Mouse (Mus musculus): ENCODE measurements around the gene Ergic1. TPM values are rescaled to one million over a fixed set of nuclear protein-coding genes. Genes with fewer than 3 reads are reported as not detected.
A peak's percentile ranks its signal among the peaks of the same experiment; 100 is the strongest.

Gene Ergic1
- total and polyA plus RNA-seq, 3 experiments, result 22.1 to 92.7 (median 37.1) TPM

GRCm38 (mm10) chr17:26570651-26571118 is 9.4 kb downstream of the Ergic1 start:
- Histone ChIP-seq H3K27me3 (ENCODE audit: insufficient read depth, low read length) (no peaks in the 10 kb centered on the region), H3K36me3 (replicated peaks) (peaks cover 84% of the 10 kb centered on the region), H3K9me3 (replicated peaks) (peaks cover 5% of the 10 kb centered on the region; the same call in 1 of the 2 replicates), H3K4me3 (ENCODE audit: low read depth, low read length) (no peak overlapping the region), H3K4me1 (ENCODE audit: insufficient read depth, low read depth, low read length) (peaks cover 44% of the 10 kb centered on the region)
- TF ChIP-seq TAL1 (conservative IDR thresholded peaks at IDR 0.05; ENCODE audit: low read depth, low read length), result no peak
- TF ChIP-seq GATA2 (IDR thresholded peaks at IDR 0.05; ENCODE audit: borderline replicate concordance, low read depth, low read length), result no peak
- TF ChIP-seq POLR2AphosphoS5 (IDR thresholded peaks at IDR 0.05; ENCODE audit: insufficient replicate concordance, low read depth, low read length), result no peak
- TF ChIP-seq GATA1 (IDR thresholded peaks at IDR 0.05; ENCODE audit: borderline replicate concordance, low read length), result no peak
- no peak for TF ChIP-seq CTCF (IDR thresholded peaks at IDR 0.05; ENCODE audit: low read depth, low read length)
- DNase-seq (ENCODE audit: low spot score), result no peak
- ATAC-seq (ENCODE audit: extremely low read depth, insufficient number of reproducible peaks, low FRiP score, poor library complexity, severe bottlenecking), result no peak

GRCm38 (mm10) chr17:26571377-26571776 is 10.1 kb downstream of the Ergic1 start:
- peaks cover 51% of the 10 kb centered on the region for H3K4me1 ChIP-seq (ENCODE audit: insufficient read depth, low read depth, low read length)
- no peak for ATAC-seq (ENCODE audit: extremely low read depth, insufficient number of reproducible peaks, low FRiP score, poor library complexity, severe bottlenecking)

GRCm38 (mm10) chr17:26572265-26572664 is 11.0 kb downstream of the Ergic1 start:
- Histone ChIP-seq H3K4me3 (ENCODE audit: low read depth, low read length) (no peak overlapping the region), H3K36me3 (replicated peaks) (peaks cover 86% of the 10 kb centered on the region), H3K27me3 (ENCODE audit: insufficient read depth, low read length) (no peaks in the 10 kb centered on the region), H3K9me3 (replicated peaks) (peaks cover 2% of the 10 kb centered on the region; the same call in 1 of the 2 replicates), H3K4me1 (ENCODE audit: insufficient read depth, low read depth, low read length) (peaks cover 57% of the 10 kb centered on the region)
- no peak for DNase-seq (ENCODE audit: low spot score)
- TF ChIP-seq POLR2AphosphoS5 (IDR thresholded peaks at IDR 0.05; ENCODE audit: insufficient replicate concordance, low read depth, low read length), result no peak
- no peak for TF ChIP-seq TAL1 (conservative IDR thresholded peaks at IDR 0.05; ENCODE audit: low read depth, low read length)
- TF ChIP-seq CTCF (IDR thresholded peaks at IDR 0.05; ENCODE audit: low read depth, low read length), result no peak
- TF ChIP-seq GATA1 (IDR thresholded peaks at IDR 0.05; ENCODE audit: borderline replicate concordance, low read length), result no peak
- TF ChIP-seq GATA2 (IDR thresholded peaks at IDR 0.05; ENCODE audit: borderline replicate concordance, low read depth, low read length), result no peak
- no peak for ATAC-seq (ENCODE audit: extremely low read depth, insufficient number of reproducible peaks, low FRiP score, poor library complexity, severe bottlenecking)

More at GRCm38 (mm10) chr17:26571377-26571776, 10.1 kb downstream of the Ergic1 start:
- no peak overlapping the region for H3K4me3 ChIP-seq (ENCODE audit: low read depth, low read length)
- peaks cover 85% of the 10 kb centered on the region for H3K36me3 ChIP-seq (replicated peaks)
- DNase-seq (ENCODE audit: low spot score), result no peak
- no peak for TF ChIP-seq GATA1 (IDR thresholded peaks at IDR 0.05; ENCODE audit: borderline replicate concordance, low read length)
- TF ChIP-seq GATA2 (IDR thresholded peaks at IDR 0.05; ENCODE audit: borderline replicate concordance, low read depth, low read length), result no peak
- TF ChIP-seq POLR2AphosphoS5 (IDR thresholded peaks at IDR 0.05; ENCODE audit: insufficient replicate concordance, low read depth, low read length), result no peak
- no peak for TF ChIP-seq CTCF (IDR thresholded peaks at IDR 0.05; ENCODE audit: low read depth, low read length)
- H3K27me3 ChIP-seq (ENCODE audit: insufficient read depth, low read length), result no peaks in the 10 kb centered on the region
- peaks cover 2% of the 10 kb centered on the region; the same call in 1 of the 2 replicates for H3K9me3 ChIP-seq (replicated peaks)

GRCm38 (mm10) chr17:26574118-26574517 is 12.8 kb downstream of the Ergic1 start:
- H3K36me3 ChIP-seq (replicated peaks), result peaks cover 86% of the 10 kb centered on the region
- no peaks in the 10 kb centered on the region for H3K27me3 ChIP-seq (ENCODE audit: insufficient read depth, low read length)
- H3K9me3 ChIP-seq (replicated peaks), result no peaks in the 10 kb centered on the region
- DNase-seq (ENCODE audit: low spot score) (no peak), ATAC-seq (ENCODE audit: extremely low read depth, insufficient number of reproducible peaks, low FRiP score, poor library complexity, severe bottlenecking) (no peak)
- H3K4me3 ChIP-seq (ENCODE audit: low read depth, low read length), result no peak overlapping the region
- TF ChIP-seq TAL1 (conservative IDR thresholded peaks at IDR 0.05; ENCODE audit: low read depth, low read length), result no peak
- TF ChIP-seq GATA2 (IDR thresholded peaks at IDR 0.05; ENCODE audit: borderline replicate concordance, low read depth, low read length), result no peak
- no peak for TF ChIP-seq CTCF (IDR thresholded peaks at IDR 0.05; ENCODE audit: low read depth, low read length)
- TF ChIP-seq POLR2AphosphoS5 (IDR thresholded peaks at IDR 0.05; ENCODE audit: insufficient replicate concordance, low read depth, low read length), result no peak
- TF ChIP-seq GATA1 (IDR thresholded peaks at IDR 0.05; ENCODE audit: borderline replicate concordance, low read length), result no peak
- H3K4me1 ChIP-seq (ENCODE audit: insufficient read depth, low read depth, low read length), result peaks cover 57% of the 10 kb centered on the region

DNA sequence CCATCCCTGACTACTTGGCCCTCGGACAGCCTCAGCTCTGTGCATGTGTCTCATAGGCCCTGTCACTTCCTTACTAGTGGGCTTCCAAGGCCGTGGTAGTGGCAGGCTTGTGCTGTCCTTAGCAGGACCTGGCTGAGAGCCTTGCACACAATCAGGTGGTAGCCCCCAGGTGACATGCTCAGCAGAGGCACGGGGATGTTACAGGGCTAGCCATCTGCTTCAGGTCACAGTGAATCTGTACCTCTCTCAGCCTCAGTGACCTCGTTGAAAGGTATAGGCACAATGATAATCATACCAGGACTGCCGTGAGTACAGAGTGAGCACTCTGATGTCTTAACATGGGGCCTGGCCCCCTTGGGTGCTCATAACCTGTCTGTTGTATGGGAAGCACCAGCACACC is 13.4 kb downstream of the Ergic1 start:
- H3K27me3 ChIP-seq (ENCODE audit: insufficient read depth, low read length), result no peaks in the 10 kb centered on the region
- peak overlapping the region; percentile 33; the same call in 1 of the 2 replicates for H3K4me3 ChIP-seq (ENCODE audit: low read depth, low read length)
- TF ChIP-seq GATA2 (IDR thresholded peaks at IDR 0.05; ENCODE audit: borderline replicate concordance, low read depth, low read length) (no peak), CTCF (IDR thresholded peaks at IDR 0.05; ENCODE audit: low read depth, low read length) (no peak), POLR2AphosphoS5 (IDR thresholded peaks at IDR 0.05; ENCODE audit: insufficient replicate concordance, low read depth, low read length) (no peak), TAL1 (conservative IDR thresholded peaks at IDR 0.05; ENCODE audit: low read depth, low read length) (no peak), GATA1 (IDR thresholded peaks at IDR 0.05; ENCODE audit: borderline replicate concordance, low read length) (no peak)
- no peaks in the 10 kb centered on the region for H3K9me3 ChIP-seq (replicated peaks)
- H3K4me1 ChIP-seq (ENCODE audit: insufficient read depth, low read depth, low read length), result peaks cover 57% of the 10 kb centered on the region
- DNase-seq (ENCODE audit: low spot score) (no peak), ATAC-seq (ENCODE audit: extremely low read depth, insufficient number of reproducible peaks, low FRiP score, poor library complexity, severe bottlenecking) (no peak)
- H3K36me3 ChIP-seq (replicated peaks), result peaks cover 86% of the 10 kb centered on the region

DNA sequence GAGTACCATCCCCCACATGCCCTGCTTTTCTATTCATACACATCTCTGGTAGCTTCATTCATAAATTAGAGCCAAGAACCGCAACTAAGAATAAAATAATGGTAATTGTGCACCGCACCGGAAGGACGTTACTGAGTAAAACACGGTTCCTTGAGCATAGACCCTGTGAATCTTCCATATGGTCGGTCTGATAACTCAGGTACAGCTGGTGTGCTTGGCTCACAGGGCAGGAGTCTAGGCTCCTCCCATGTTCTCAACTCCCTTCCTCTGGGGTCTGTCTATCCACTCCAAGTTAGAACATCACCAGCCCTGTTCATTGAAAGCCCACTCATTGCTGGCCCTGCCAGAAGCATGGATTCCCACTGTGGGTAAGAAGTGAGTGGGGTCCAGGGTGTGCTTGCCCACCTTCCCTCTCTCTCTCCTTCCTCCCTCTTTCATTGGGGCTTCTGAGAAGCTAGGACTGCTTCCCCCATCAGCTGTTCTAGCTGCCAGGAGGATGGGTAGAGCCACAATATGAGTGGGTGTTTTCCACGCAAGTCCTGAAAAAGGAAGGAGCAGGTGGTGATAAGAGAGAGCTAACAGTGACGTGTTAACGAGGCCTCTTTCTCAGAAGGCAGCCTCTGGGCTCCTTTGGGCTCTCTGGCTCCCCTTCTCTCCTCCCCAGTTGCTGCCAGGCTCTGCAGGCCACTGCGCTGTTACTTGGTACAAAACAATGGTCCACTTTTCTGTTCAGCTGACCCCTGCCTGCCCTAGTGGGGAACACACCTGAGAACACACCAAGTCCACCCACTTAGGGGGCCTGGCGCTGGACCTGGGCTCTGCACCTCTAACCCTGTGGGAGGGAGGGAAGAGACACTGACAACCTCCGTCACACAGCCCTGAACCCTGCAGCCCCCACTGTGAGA is 14.7 kb downstream of the Ergic1 start:
- H3K9me3 ChIP-seq (replicated peaks), result no peaks in the 10 kb centered on the region
- peak overlapping the region; percentile 47; the same call in 1 of the 2 replicates for H3K4me3 ChIP-seq (ENCODE audit: low read depth, low read length)
- ATAC-seq (ENCODE audit: extremely low read depth, insufficient number of reproducible peaks, low FRiP score, poor library complexity, severe bottlenecking) (peak; percentile 68), DNase-seq (ENCODE audit: low spot score) (peak; percentile 70)
- TF ChIP-seq CTCF (IDR thresholded peaks at IDR 0.05; ENCODE audit: low read depth, low read length) (no peak), TAL1 (conservative IDR thresholded peaks at IDR 0.05; ENCODE audit: low read depth, low read length) (peak; percentile 56)
- peaks cover 82% of the 10 kb centered on the region for H3K36me3 ChIP-seq (replicated peaks)
- H3K4me1 ChIP-seq (ENCODE audit: insufficient read depth, low read depth, low read length), result peaks cover 45% of the 10 kb centered on the region
- H3K27me3 ChIP-seq (ENCODE audit: insufficient read depth, low read length), result no peaks in the 10 kb centered on the region
